Mouse (Mus musculus) testis, adult 2 months (tissue): ENCODE data around the gene Efs. TPM values are rescaled to one million over a fixed set of nuclear protein-coding genes. Genes with fewer than 3 reads are reported as not detected.

ENCODE experiments used
- H3K27ac ChIP-seq: fragments of 200-500 bp; 2 replicates; pipeline ENCODE4 v1.5.1; 2012; ENCODE audit warnings: low read depth, low read length; ENCODE audit not compliant: control insufficient read depth, insufficient read depth
- H3K27me3 ChIP-seq: fragments of 200-500 bp; 2 replicates; pipeline ENCODE4 v1.6.1; 2012; ENCODE audit warnings: mild to moderate bottlenecking, low read length, moderate library complexity; ENCODE audit not compliant: control insufficient read depth, insufficient read depth
- H3K36me3 ChIP-seq: fragments of 200-500 bp; 2 replicates; pipeline ENCODE4 v1.6.1; 2012; ENCODE audit warnings: mild to moderate bottlenecking, low read length; ENCODE audit not compliant: control insufficient read depth, insufficient read depth
- H3K4me1 ChIP-seq: fragments of 200-500 bp; 2 replicates; pipeline ENCODE4 v1.6.1; 2012; ENCODE audit warnings: low read length; ENCODE audit not compliant: control insufficient read depth, insufficient read depth
- H3K4me3 ChIP-seq: fragments of 200-500 bp; 2 replicates; pipeline ENCODE4 v1.5.1; 2012; ENCODE audit warnings: low read depth, mild to moderate bottlenecking, low read length, moderate library complexity, mixed read lengths; ENCODE audit not compliant: control insufficient read depth
- CTCF ChIP-seq: fragments of 200-500 bp; IDR thresholded peaks from 2 replicates; pipeline ENCODE4 v1.5.1; 2012; ENCODE audit warnings: low read depth, mild to moderate bottlenecking, inconsistent platforms, low read length, moderate library complexity; ENCODE audit not compliant: control insufficient read depth, insufficient read depth, insufficient replicate concordance
- POLR2A ChIP-seq: fragments of 200-500 bp; IDR thresholded peaks from 2 replicates; pipeline ENCODE4 v1.6.1; 2012; ENCODE audit warnings: low read depth, mild to moderate bottlenecking, inconsistent platforms, low read length, moderate library complexity; ENCODE audit not compliant: control insufficient read depth
- polyA plus RNA-seq: library from polyadenylated mRNA; depleted of rRNA; stranded (reverse); fragments of >200 nt; gene quantifications from 2 replicates; pipeline ENCODE4 v1.2.3, GENCODE M21; 2012

Gene Efs
- polyA plus RNA-seq, 1 experiment = 1.6 TPM

GRCm38 (mm10) chr14:54912886-54913285, 13.0 kb downstream of the Efs start, which contains the start of gene Slc22a17:
TSS of gene Slc22a17 (minus strand) at chr14:54913132.
- Histone ChIP-seq H3K27ac (no peak within 1 kb of the TSS), H3K27me3 (no peaks in the 10 kb centered on the region), H3K4me1 (peaks cover 3% of the 10 kb centered on the region), H3K4me3 (peak within 1 kb of the TSS; percentile 64), H3K36me3 (no peaks in the 10 kb centered on the region)
- peak; percentile 54; the same call in 1 of the 2 replicates for TF ChIP-seq POLR2A
- no peak for TF ChIP-seq CTCF

GRCm38 (mm10) chr14:54912109-54912850, 13.6 kb downstream of the Efs start:
- Histone ChIP-seq H3K27me3 (no peaks in the 10 kb centered on the region), H3K4me3 (peak overlapping the region; percentile 64), H3K27ac (no peak overlapping the region), H3K4me1 (peaks cover 3% of the 10 kb centered on the region), H3K36me3 (no peaks in the 10 kb centered on the region)
- TF ChIP-seq CTCF (no peak), POLR2A (no peak)

GRCm38 (mm10) chr14:54908682-54909081, 17.2 kb downstream of the Efs start:
- Histone ChIP-seq H3K4me3 (no peak overlapping the region), H3K4me1 (peaks cover 3% of the 10 kb centered on the region), H3K36me3 (no peaks in the 10 kb centered on the region), H3K27me3 (no peaks in the 10 kb centered on the region), H3K27ac (no peak overlapping the region)
- TF ChIP-seq CTCF (no peak), POLR2A (no peak)

- Histone ChIP-seq H3K27me3 (no peaks in the 10 kb centered on the region), H3K4me1 (no peaks in the 10 kb centered on the region), H3K27ac (no peak overlapping the region), H3K36me3 (no peaks in the 10 kb centered on the region), H3K4me3 (no peak overlapping the region)
- no peak for TF ChIP-seq POLR2A
- TF ChIP-seq CTCF = no peak
These were observed 22.3 kb downstream of the Efs start for GRCm38 (mm10) chr14:54903641-54904040.

GRCm38 (mm10) chr14:54900383-54900782, 25.5 kb downstream of the Efs start:
- H3K4me3 ChIP-seq = no peak overlapping the region
- peaks cover 5% of the 10 kb centered on the region for H3K36me3 ChIP-seq
- TF ChIP-seq POLR2A = no peak
- TF ChIP-seq CTCF = no peak
- H3K27me3 ChIP-seq = no peaks in the 10 kb centered on the region
- H3K27ac ChIP-seq = no peak overlapping the region
- peaks cover 6% of the 10 kb centered on the region for H3K4me1 ChIP-seq

- Histone ChIP-seq H3K27me3 (no peaks in the 10 kb centered on the region), H3K4me1 (peaks cover 6% of the 10 kb centered on the region), H3K36me3 (peaks cover 5% of the 10 kb centered on the region), H3K27ac (peak overlapping the region; percentile 85), H3K4me3 (peak overlapping the region; percentile 50)
- TF ChIP-seq CTCF = no peak
- TF ChIP-seq POLR2A = no peak
These were observed 28.5 kb downstream of the Efs start for GRCm38 (mm10) chr14:54897445-54897844.

- Histone ChIP-seq H3K4me3 (peak overlapping the region; percentile 99), H3K27me3 (no peaks in the 10 kb centered on the region), H3K4me1 (peaks cover 6% of the 10 kb centered on the region), H3K27ac (peak overlapping the region; percentile 95), H3K36me3 (peaks cover 5% of the 10 kb centered on the region)
- no peak for TF ChIP-seq CTCF
- peak; percentile 60; the same call in 1 of the 2 replicates for TF ChIP-seq POLR2A
These were observed 31.4 kb downstream of the Efs start for GRCm38 (mm10) chr14:54894296-54895151.
